Mouse (Mus musculus) gonadal fat pad, adult 2 months (tissue): Measurements from ENCODE around the gene Rfc5. TPM values are rescaled to one million over a fixed set of nuclear protein-coding genes. Genes with fewer than 3 reads are reported as not detected.

Experiments used
- DNase-seq: peaks from one replicate; pipeline ENCODE4 v3.0.0-alpha.2; 2012; ENCODE audit warnings: low read depth
- polyA plus RNA-seq: library from polyadenylated mRNA; depleted of rRNA; stranded (reverse); fragments of >200 nt; gene quantifications from 2 replicates; pipeline ENCODE4 v1.2.3, GENCODE M21; 2012

The Rfc5 gene
- polyA plus RNA-seq, 1 experiment = 19.8 TPM

- DNase-seq = no peak
Measured at GRCm38 (mm10) chr5:117374372-117375049, 14.3 kb downstream of the Rfc5 start.

DNA sequence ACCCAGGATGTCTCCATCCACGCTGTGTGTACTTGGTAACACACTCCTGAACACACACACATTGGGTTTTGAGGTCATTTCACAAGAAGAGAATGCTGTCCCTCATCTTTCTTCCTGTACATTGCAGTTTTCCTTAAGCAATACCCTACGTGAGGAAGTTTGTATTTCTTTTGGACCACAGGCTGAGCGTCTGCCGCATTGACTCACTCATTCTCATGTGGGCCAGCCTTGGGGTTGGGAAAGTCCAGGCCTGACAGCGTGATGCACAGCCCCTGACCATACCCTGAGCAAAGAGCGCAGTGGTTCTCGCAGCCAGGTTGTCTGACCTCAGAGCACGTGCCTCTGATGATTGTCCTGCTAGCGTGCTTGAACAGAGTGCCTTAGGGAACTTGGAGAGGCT lies 15.4 kb downstream of the Rfc5 start:
- no peak for DNase-seq

DNA sequence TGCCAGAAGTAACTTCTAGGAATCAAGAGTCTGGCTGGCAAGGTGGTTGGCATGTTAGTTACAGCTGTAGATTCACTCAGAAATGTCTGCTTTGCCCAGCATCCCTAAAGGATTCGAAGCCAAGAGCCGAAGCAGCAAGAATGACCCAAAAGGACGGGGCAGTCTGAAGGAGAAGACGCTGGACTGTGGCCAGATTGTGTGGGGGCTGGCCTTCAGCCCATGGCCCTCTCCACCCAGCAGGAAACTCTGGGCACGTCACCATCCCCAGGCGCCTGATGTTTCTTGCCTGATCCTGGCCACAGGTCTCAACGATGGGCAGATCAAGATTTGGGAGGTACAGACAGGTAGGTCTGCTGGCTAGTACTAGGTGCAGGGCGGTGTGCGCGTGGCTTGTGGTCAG lies 18.3 kb downstream of the Rfc5 start:
- DNase-seq = no peak

DNA sequence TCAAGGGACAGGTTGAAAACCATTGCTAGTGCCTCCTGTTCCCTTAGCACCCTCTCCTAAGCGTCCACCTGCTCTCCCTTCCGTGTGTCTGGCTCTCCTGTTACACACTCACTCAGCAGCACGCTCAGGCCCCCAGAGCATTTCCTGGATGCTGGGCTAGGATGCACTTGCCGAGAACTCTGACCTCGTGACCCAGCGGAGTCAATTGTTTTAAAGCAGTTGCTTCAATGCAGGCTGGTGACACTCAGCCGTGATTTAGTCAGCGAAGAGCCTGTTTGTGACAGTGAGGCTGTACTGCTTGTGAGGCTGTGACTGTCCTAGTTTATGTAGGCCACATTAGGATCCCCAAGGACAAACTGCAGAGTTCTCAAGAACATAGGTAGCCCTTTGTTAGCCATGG lies 21.6 kb downstream of the Rfc5 start:
- DNase-seq = no peak

- DNase-seq = no peak
Measured at GRCm38 (mm10) chr5:117365904-117366561, 22.8 kb downstream of the Rfc5 start.

DNA sequence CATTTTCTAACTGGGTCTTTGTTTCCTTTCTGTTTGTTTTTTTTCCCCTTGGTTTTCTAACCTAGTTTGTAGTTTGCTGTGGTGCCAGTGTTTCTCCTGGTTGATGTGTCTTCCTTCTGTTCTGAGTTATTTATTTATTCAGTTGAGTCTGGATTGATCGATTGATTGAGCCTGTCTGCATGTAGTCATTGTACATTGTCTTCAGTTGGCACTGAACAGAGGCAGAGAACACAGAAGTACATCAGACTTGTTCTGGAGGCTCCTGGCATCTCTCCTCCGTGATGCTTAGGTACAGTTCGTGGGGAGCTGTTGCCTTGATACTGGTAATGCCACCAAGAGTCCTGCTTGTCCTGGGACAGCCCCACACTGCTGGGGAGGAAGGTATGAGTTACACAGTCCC lies 24.0 kb downstream of the Rfc5 start:
- DNase-seq = no peak

- no peak for DNase-seq
Measured at GRCm38 (mm10) chr5:117363066-117363782, 25.6 kb downstream of the Rfc5 start.

DNA sequence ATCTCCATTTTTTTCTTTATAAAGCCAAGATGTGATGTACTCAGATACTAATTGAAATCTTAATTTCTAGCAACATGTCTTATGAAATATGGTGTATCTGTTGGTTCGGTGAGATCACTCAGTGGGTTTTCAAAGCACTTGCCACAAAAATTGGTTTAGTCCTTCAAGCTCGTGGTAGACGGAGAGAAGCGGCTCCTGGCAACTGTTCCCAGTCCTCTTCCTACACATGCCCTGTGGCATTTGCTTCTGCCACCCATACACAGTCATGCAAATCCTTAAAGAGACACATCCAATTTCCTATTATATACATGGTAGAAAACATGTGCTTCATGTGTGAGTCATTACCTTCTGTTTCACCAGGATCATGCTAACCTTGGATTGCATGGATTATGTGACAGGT lies 27.3 kb downstream of the Rfc5 start:
- no peak for DNase-seq

GRCm38 (mm10) chr5:117360631-117361541 lies 28.0 kb downstream of the Rfc5 start:
- DNase-seq = no peak

DNA sequence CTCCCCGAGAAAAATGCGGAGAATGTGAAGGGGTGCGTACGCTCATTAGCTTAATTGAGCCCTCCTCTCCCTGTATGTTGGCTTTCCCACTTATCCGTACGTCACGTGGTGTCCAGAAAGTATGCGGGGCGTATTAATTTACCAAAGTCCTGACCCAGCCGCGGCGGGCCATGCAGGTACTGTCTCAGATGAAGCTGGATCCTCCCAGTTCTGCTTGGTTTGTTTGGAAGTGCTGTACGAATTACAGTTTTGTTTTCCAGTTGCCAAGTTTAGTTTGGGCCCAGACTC lies 28.7 kb downstream of the Rfc5 start:
- no peak for DNase-seq

DNA sequence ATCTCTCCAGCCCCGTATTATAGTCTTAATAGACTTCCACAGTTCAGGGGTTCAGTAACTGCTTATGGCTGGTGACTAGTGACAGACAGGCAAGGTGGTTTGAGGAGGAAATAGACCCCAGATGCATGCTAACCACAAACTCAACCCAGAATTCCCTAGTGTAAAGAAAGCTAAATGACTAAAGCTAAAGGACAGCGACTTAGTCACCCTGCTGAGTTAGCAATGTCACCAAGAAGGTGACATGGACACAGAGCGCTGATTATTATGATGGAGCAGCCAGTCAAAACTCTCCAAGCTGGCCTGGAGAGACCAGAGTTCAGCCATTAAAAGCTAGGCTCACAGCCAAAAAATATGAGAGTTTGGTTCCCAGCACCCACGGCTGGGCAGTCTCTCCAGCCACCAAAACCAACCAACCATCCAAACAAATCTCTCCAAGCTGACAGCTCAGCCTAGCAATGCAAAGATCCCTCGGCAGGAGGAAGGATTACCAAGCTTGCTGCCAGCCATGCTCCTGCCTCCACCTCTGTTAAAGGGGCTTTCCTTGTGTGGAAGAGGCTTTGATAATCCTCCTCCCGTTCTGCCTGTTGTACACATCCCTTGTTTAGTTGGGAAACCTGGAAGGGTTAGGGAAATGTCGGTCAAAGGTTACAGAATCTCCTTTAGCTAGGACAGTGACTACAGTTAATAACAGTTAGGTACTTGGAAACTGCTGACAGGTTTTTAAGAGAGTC lies 29.2 kb downstream of the Rfc5 start:
- no peak for DNase-seq

DNA sequence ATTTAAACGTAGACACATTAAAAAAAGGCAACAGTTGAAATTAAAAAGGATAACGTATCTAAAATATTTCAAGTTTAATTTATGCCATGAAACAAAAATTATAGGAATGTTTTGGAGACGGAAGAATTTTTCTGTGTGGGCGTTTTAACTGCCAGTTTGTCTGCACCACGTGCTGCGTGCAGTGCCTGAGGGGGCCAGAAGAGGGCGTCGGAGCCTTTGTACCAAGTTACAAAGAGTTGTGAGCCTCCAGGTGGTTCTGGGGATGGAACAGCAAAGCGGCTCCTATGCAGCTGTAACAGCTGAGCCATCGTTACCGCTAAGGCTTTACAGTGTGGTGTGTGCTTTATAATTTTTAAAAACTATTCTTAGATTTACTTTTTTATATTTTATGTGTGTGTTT lies 30.1 kb downstream of the Rfc5 start:
- no peak for DNase-seq

GRCm38 (mm10) chr5:117358248-117358630 lies 30.6 kb downstream of the Rfc5 start:
- no peak for DNase-seq

DNA sequence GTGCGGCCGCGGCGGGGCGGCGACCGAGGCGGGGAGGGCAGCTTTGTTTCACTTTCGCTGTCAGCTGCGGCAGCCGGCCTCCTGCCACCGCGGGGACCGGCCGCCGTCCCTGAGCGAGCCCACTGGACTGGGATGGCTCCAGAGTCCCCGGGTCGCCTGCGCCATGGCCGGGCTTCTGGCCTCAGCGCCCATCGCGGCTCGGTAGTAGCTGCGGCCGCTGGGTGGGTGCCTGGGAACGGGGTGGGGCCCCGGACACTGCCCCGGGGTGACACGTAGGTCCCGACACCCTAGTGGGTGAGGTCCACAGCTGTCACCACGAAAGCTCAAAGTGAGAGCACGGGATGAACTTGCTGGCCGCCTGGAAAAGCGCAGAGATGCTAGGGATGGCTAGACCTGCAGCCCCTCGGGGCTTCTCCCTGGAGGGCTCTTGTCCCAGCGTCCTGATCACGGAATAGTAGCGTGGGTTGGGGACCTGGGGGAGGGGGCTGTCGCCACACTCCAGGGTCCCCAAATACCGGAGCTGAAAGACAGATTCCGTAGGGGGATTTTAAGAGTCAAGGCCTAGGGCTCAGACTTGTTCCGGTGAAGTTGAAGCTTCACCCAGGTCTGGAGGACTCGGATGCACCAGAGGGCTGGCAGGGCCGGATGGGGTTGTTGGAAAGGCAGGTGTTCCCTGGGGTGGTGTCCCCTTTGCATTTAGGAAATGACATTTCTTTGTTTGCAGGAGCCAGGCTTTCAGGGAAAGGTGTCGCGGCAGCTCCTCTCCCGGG lies 31.2 kb downstream of the Rfc5 start:
- DNase-seq = no peak

DNA sequence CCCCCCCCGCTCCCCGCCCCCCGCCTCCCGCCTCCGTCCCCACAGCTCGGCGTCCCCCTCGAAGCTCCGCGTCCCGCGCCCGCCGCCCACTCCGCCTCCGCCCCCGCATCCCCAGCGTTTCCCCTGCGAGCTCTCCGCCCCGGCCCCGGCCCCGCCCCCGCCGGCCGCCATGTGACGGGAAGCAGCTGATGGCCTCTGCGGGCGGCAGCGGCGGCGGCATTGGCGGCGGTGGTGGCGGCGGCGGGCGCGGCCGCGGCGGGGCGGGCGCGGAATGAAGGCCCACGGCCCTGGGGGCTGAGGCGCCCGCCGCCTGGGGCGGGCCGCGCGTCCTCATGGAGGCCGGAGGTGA lies 31.7 kb downstream of the Rfc5 start, which contains the start of gene Wsb2:
TSS of gene Wsb2 (plus strand) at position 176 of the 349 bp plus-strand sequence.
- DNase-seq = no peak

GRCm38 (mm10) chr5:117356365-117357128 lies 32.3 kb downstream of the Rfc5 start:
- DNase-seq = no peak

GRCm38 (mm10) chr5:117355648-117356303 lies 33.1 kb downstream of the Rfc5 start:
- DNase-seq = no peak

GRCm38 (mm10) chr5:117354121-117354520 lies 34.7 kb downstream of the Rfc5 start:
- no peak for DNase-seq

DNA sequence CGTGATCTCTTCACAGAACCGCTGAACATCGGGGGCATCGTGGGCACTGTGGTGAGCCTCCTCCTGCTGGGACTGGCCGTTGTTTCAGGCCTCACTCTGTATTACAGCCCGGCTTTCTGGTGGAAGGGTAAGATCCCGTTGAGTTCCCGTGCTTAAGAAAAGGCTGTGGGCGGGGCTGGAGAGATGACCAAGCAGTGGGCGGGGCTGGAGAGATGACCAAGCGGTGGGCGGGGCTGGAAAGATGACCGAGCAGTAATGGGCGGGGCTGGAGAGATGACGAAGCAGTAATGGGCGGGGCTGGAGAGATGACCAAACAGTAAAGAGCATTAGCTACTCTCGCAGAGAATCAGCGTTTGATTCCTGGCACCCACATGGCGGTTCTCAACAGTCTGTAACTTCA lies 40.6 kb downstream of the Rfc5 start:
- no peak for DNase-seq

- DNase-seq = no peak
Measured at GRCm38 (mm10) chr5:117347838-117348237, 41.0 kb downstream of the Rfc5 start.
